Mouse (Mus musculus) urinary bladder, postnatal 14 days (tissue): Measurements from ENCODE around the gene Asb13.

Experiments used
- DNase-seq: peaks from one replicate; pipeline ENCODE4 v3.0.0; 2021; ENCODE audit warnings: low spot score

The Asb13 gene

DNA sequence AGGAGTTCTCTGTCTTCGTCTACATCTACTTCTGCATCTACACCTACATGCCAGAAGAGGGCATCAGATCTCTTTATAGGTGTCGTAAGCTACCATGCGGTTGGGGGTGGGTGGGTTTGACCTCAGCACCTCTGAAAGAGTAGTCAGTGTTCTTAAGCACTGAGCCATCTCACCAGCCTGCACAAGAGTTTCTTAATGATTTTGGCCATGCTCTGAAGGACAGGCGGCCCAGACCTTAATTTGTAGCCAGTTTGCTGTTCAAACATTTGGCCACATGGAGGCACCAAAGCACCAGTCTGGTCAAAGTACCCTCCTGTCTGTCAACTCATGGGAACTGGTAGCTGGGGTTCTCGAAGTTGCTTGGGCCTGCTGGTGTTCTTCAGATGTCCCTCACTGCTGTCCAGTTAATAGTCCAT is 31.5 kb downstream of the Asb13 start:
- peak; percentile 78 for DNase-seq

DNA sequence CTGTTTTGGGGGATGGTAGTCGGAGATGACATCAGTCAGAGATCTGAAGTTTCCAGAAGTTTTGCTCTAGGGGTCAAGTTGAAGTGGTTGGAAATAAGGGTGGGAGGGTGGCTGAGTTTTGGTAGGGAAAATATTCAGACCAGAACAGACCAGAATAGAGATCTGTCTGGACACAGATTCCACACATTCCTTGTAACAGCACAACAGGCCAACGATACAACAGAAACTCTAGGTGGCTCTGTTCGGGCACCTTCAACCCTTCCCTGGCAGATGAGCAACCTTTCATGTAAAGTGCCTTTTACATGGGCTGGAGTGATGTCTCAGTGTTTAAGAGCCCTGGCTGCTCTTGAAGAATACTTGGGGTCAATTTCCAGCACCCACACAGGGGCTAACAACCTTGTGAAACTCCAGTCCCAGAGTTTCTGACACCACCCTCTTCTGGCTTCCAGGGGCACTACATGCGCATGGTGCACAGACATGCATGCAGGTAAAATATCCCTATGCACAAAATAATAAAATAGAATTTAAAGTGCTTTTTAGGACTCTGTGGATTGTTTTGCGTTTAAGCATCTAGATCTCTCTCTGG is 33.5 kb downstream of the Asb13 start:
- no peak for DNase-seq

GRCm38 (mm10) chr13:3668068-3668467 is 34.2 kb downstream of the Asb13 start:
- no peak for DNase-seq

GRCm38 (mm10) chr13:3669611-3670010 is 35.8 kb downstream of the Asb13 start:
- DNase-seq, result no peak

DNA sequence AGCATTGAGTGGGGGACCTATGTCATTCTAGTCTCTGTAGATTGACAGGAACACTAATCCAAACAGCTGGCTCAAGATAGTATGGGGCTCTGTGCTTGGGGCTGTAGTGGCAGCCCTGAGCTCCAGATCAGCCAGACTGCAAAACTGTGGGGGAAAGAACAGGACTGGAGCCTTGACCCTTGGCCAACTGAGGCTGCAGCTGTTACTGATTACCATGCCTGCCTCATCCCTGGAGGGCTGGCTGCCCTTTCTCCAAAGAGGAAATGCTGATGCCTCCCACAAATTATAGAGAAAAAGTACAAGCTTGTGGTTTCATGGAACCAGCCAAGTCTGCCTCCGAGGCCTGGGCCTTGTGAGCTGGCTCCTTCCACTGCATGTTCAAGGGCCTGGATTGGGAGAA is 36.2 kb downstream of the Asb13 start:
- no peak for DNase-seq

- DNase-seq, result no peak
These were observed 39.3 kb downstream of the Asb13 start for GRCm38 (mm10) chr13:3673151-3673550.

GRCm38 (mm10) chr13:3673622-3674021 is 39.8 kb downstream of the Asb13 start:
- no peak for DNase-seq

GRCm38 (mm10) chr13:3675855-3676254 is 42.0 kb downstream of the Asb13 start:
- no peak for DNase-seq

- DNase-seq, result no peak
These were observed 45.3 kb downstream of the Asb13 start for GRCm38 (mm10) chr13:3679098-3679497.

DNA sequence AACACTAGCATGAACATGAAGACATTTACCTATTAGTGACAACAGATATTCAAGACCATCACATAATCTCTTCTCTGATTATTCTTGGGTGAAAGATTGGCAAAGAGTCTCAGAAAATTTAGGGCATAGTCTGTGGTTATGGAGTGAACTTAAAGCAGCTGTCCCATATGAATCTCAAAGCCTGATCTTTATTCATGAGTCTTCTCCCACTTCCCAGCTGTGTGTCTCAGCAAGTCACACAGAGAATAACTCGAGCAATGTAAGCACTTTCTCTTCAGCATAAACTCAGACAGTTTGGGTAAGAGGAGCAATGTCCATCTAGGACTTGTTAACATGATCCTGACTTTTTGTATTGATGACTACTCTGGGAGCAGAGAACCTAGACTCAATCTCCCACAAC is 52.5 kb downstream of the Asb13 start:
- no peak for DNase-seq

DNA sequence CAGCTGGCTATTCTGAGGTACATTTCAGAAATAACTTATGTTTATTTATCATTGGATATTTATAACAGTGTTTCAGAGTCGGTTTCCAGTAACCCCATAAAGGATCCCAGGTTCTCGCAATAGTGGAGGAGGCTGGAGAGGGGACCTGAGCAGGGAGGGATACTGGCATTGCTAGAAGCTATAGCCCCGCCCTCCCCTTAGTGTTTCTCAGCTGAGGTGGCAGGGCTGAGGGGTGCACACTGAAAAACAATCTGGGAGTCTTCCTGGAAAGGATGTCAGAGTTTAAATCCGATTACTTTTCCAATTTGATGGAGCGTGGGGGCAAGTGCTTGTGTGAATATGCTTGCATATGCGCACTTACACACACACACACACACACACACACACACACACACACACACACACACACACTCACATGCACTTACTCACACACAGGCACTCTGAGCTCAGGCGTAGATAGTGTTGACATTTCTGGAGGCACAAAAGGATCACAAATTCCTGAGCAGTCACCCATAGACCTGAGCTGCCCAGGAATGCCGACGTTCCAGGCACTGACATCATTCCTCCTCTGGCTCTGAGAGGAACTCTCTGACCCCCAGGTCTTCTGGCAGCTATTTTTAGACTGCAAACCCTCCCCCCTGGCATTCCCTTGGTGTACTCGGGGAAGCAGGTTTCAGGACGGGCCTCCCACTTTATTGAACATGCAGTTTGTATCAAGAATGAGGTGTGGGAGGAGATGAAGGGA is 60.9 kb downstream of the Asb13 start:
- DNase-seq, result peak; percentile 47

- no peak for DNase-seq
These were observed 63.3 kb downstream of the Asb13 start for GRCm38 (mm10) chr13:3696977-3697735.

DNA sequence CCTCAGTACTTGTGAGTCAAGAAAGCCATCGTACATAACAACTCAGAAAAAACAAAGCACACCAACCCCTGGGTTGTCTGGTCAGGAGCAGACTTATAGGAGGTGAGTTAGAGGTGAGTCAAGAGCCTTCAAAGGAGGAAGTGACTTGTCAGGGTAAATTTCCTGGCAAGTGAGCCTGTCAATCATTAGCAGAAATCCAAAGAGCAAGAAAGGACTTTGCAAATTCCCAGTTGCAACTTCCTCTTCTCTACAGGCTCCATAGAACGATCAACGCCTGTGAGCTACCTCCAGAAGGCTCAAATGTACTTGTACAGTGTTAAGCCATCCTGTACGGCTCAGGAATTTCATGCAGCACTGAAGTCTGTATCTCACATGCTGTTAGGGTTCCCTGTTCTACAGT is 66.9 kb downstream of the Asb13 start:
- DNase-seq, result no peak
